Mouse (Mus musculus) ovary, postnatal 36 days (tissue): ENCODE measurements around the gene Vmn1r67.
A peak's percentile ranks its signal among the peaks of the same experiment; 100 is the strongest.

ENCODE experiments used
- DNase-seq: peaks from one replicate; pipeline ENCODE4 v3.0.0; 2022; ENCODE audit warnings: low spot score, mixed read lengths

Gene Vmn1r67

GRCm38 (mm10) chr7:10443031-10443430 is at the start of gene Vmn1r67:
Gene Vmn1r67 (plus strand): TSS chr7:10443331.
- no peak for DNase-seq

- no peak for DNase-seq
Observed at GRCm38 (mm10) chr7:10458166-10458565, 15.0 kb downstream of the Vmn1r67 start.

DNA sequence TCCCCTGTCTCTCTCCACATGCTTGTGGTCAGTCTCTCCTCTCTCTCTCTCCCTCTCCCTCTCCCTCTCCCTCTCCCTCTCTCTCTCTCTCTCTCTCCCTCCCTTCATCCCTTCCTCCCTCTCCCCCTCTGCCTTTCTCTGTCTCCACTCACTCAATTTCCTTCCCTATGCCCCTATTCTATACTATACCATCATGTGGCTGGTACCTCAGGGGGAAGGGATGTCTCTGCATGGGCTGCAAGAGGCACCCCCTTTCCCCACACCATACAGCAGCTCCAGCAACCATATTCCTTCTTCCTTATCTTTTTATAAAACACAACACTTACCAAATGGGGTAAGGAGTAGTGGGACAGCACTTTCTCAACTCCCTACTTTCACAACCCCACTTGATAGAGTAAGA is 36.7 kb downstream of the Vmn1r67 start:
- DNase-seq: no peak

DNA sequence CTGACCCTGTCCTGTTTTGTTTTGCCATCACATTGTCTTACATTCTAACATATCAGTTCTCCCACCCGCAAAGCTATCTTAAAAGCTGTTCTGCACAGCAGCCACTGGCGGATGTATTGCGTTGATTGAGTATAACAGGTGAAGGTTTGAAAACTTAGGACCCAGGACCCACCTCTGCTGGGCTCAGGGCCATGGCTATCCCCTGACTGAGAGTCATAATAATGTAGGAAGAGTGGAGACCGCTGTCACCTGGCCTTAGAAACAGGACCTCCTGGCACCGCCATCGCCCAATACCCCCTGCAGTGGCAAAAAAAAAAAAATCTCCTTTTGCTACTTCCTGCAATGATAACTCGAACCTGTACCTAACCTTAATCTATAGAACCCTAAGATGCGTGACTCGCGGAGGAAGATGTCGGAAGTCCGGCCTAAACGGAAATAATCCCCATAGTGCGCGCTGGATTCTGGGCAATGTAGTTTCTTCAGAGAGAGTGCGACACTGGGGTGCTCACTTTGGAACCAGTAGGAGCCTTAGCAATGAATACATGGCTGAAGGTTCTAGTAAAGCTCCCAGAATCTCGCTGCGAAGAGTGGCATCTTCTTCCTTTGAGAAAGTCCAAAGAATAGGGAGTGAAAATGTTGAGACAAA is 37.6 kb downstream of the Vmn1r67 start:
- DNase-seq: no peak

DNA sequence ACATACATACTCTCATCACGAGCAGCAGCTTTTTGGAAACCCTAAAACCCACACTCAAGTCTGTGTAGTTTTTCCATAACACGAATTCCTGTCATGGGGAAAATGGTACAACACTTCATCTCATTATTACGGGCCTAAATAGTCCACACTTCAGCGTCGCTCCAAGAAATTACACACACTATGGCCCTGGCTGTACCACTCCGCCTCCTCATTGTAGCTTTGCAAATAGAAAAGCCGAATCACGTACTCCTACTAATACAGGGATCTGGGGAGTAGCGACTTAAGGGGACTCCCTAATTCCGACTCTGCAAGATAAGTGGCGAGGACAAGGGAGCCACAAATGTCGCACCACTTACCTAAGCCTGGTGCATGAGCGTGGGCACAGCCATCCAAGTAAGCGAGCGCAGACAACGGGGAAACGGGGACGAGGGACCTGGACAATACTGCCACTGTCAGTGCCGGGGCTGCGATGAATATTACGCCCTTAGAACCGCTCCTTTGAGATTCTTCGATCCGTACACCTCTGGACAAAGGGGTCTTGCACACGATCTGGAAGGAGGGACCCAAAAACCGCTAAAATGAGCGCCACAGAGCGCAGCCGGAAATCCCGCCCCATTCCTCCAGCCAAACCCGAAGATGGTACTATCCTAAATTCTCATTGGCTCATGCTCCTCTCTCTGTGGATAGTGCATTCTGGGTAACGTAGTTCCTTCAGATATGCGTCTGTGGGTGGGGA is 51.8 kb downstream of the Vmn1r67 start, which contains the start of gene Zik1:
Gene Zik1, minus strand, starts transcription at position 609 of the 736 bp plus-strand sequence.
- DNase-seq: peak; percentile 65

DNA sequence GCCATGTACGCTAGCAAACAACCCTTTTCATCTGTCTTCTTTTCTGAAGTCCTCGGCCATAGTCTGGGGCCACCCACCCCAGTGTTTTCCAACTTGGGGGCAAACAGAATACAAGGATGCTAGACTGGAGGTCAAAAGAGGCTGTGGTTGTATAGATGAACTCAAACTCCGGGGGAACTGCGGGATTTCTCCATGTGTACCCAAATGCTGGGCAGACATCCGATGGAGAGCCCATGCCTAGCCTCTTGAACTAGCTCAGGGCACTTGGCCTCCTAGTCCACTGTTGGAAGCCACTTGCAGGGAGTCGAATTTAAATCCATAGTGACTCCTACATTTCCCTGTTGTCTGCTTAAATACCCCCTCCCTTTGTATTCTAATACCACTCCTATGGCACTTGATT is 52.4 kb downstream of the Vmn1r67 start:
- DNase-seq: no peak
